Comparison of ENCODE assay signal across 11 mouse cellular contexts in genomic region chr9:44567338-44568082, GRCm38 (mm10). TPM values are rescaled to one million over a fixed set of nuclear protein-coding genes. Genes with fewer than 3 reads are reported as not detected.
DNase-seq lines count a peak whose midpoint lies in the region; ATAC-seq and TF ChIP-seq lines count a peak whose summit lies in the region.
"Had no signal": no experiment of that assay in that cellular context is flagged by ENCODE, and none has a peak within 500 bp of the region (broad histone marks: within the 10 kb centered on the region; RNA-seq: fewer than 3 reads in every experiment).

No protein-coding gene starts in this region.

- H3K27me3 ChIP-seq in heart, embryonic 11.5 days (ENCODE audit: control insufficient read depth, insufficient read depth, low read length) = no peaks in the 10 kb centered on the region
- no peaks in the 10 kb centered on the region for H3K27me3 ChIP-seq in ES-Bruce4 (ENCODE audit: control insufficient read depth, insufficient read depth, low read length, poor library complexity, severe bottlenecking)
- H3K27me3 ChIP-seq in midbrain, embryonic 14.5 days (ENCODE audit: control insufficient read depth, insufficient read depth, low read length) = no peaks in the 10 kb centered on the region
- no peaks in the 10 kb centered on the region for H3K27me3 ChIP-seq in kidney, embryonic 14.5 days (ENCODE audit: control insufficient read depth, insufficient read depth, low read length)
- H3K27me3 ChIP-seq: neural tube, embryonic 12.5 days; Patski had no signal

- no peaks in the 10 kb centered on the region for H3K4me1 ChIP-seq in heart, embryonic 11.5 days (ENCODE audit: control insufficient read depth, insufficient read depth, low read length)
- H3K4me1 ChIP-seq in ES-Bruce4 (ENCODE audit: control insufficient read depth, insufficient read depth, low read length) = no peaks in the 10 kb centered on the region
- no peaks in the 10 kb centered on the region for H3K4me1 ChIP-seq in midbrain, embryonic 14.5 days (ENCODE audit: control insufficient read depth, insufficient read depth, low read length)
- H3K4me1 ChIP-seq in kidney, embryonic 14.5 days (ENCODE audit: control insufficient read depth, insufficient read depth, low read length) = no peaks in the 10 kb centered on the region
- H3K4me1 ChIP-seq: neural tube, embryonic 12.5 days had no signal

- no peak overlapping the region for H3K27ac ChIP-seq in heart, embryonic 11.5 days (ENCODE audit: low read depth, low read length)
- H3K27ac ChIP-seq in ES-Bruce4 (ENCODE audit: insufficient read depth, low read length) = no peak overlapping the region
- no peak overlapping the region for H3K27ac ChIP-seq in midbrain, embryonic 14.5 days (replicated peaks; ENCODE audit: low read depth, low read length)
- no peak overlapping the region for H3K27ac ChIP-seq in kidney, embryonic 14.5 days (ENCODE audit: low read depth, low read length)
- H3K27ac ChIP-seq: neural tube, embryonic 12.5 days had no signal

- WGBS in heart, embryonic 11.5 days (ENCODE audit: insufficient replicate concordance) = 73% methylated on average over 9 of the region's 9 CpGs
- WGBS in midbrain, embryonic 14.5 days = 80% methylated on average over 9 of the region's 9 CpGs
- 80% methylated on average over 9 of the region's 9 CpGs for WGBS in kidney, embryonic 14.5 days

- H3K9me3 ChIP-seq in heart, embryonic 11.5 days (replicated peaks; ENCODE audit: control insufficient read depth, low read length) = no peaks in the 10 kb centered on the region
- H3K9me3 ChIP-seq in ES-Bruce4 (replicated peaks; ENCODE audit: control insufficient read depth, insufficient read depth, low read length, poor library complexity, severe bottlenecking) = no peaks in the 10 kb centered on the region
- no peaks in the 10 kb centered on the region for H3K9me3 ChIP-seq in midbrain, embryonic 14.5 days (ENCODE audit: control insufficient read depth, low read length)
- H3K9me3 ChIP-seq in kidney, embryonic 14.5 days (ENCODE audit: control insufficient read depth, low read length) = no peaks in the 10 kb centered on the region
- H3K9me3 ChIP-seq: neural tube, embryonic 12.5 days had no signal

- no peaks in the 10 kb centered on the region for H3K36me3 ChIP-seq in heart, embryonic 11.5 days (ENCODE audit: control insufficient read depth, insufficient read depth, low read length)
- H3K36me3 ChIP-seq in ES-Bruce4 (ENCODE audit: control insufficient read depth, insufficient read depth, low read length, poor library complexity, severe bottlenecking) = no peaks in the 10 kb centered on the region
- H3K36me3 ChIP-seq in midbrain, embryonic 14.5 days (ENCODE audit: control insufficient read depth, insufficient read depth, low read length) = no peaks in the 10 kb centered on the region
- no peaks in the 10 kb centered on the region for H3K36me3 ChIP-seq in kidney, embryonic 14.5 days (ENCODE audit: control insufficient read depth, insufficient read depth, low read length)
- H3K36me3 ChIP-seq: neural tube, embryonic 12.5 days had no signal

- peak; percentile 98 for DNase-seq in heart, adult 11 months
- DNase-seq in lung, postnatal 14 days = peak; percentile 31
- DNase-seq in midbrain, embryonic 14.5 days = no peak
- DNase-seq in ovary, postnatal 14 days (ENCODE audit: low spot score) = no peak

- TF ChIP-seq EP300 in ES-Bruce4 (IDR thresholded peaks at IDR 0.05; ENCODE audit: insufficient read depth, low read depth, low read length) = no peak

- no peak for TF ChIP-seq CTCF in ES-Bruce4 (IDR thresholded peaks at IDR 0.05; ENCODE audit: low read depth, low read length)

- H3K4me3 ChIP-seq in heart, embryonic 11.5 days (ENCODE audit: low read depth, low read length) = no peak overlapping the region
- H3K4me3 ChIP-seq in ES-Bruce4 (ENCODE audit: low read depth, low read length) = peak overlapping the region; percentile 54
- H3K4me3 ChIP-seq in midbrain, embryonic 14.5 days (replicated peaks; ENCODE audit: low read depth, low read length) = no peak overlapping the region
- H3K4me3 ChIP-seq in kidney, embryonic 14.5 days (ENCODE audit: low read length) = no peak overlapping the region
- H3K4me3 ChIP-seq: neural tube, embryonic 12.5 days had no signal

- ATAC-seq in heart, embryonic 11.5 days (replicated peaks; ENCODE audit: insufficient number of reproducible peaks, low FRiP score, low TSS enrichment) = no peak
- ATAC-seq in granulocyte monocyte progenitor cell, adult 5-6 weeks (replicated peaks; ENCODE audit: poor library complexity, severe bottlenecking) = peak; percentile 95
- no peak for ATAC-seq in midbrain, embryonic 14.5 days (ENCODE audit: low FRiP score, low TSS enrichment)
- ATAC-seq in kidney, embryonic 14.5 days (ENCODE audit: low FRiP score, low TSS enrichment) = no peak
- ATAC-seq: Patski had no signal

- no peak for TF ChIP-seq POLR2A in ES-Bruce4 (IDR thresholded peaks at IDR 0.05; ENCODE audit: insufficient read depth, low read length)

- no peak overlapping the region for H3K4me2 ChIP-seq in heart, embryonic 11.5 days
- H3K4me2 ChIP-seq in midbrain, embryonic 14.5 days (ENCODE audit: low read length) = no peak overlapping the region
- H3K4me2 ChIP-seq in kidney, embryonic 14.5 days (replicated peaks; ENCODE audit: low read depth, low read length) = no peak overlapping the region
- H3K4me2 ChIP-seq: neural tube, embryonic 12.5 days had no signal

- H3K9ac ChIP-seq in heart, embryonic 11.5 days (ENCODE audit: low read depth, low read length) = no peak overlapping the region
- peak overlapping the region; percentile 35; the same call in 1 of the 2 replicates for H3K9ac ChIP-seq in ES-Bruce4 (ENCODE audit: low read depth, poor library complexity, severe bottlenecking)
- H3K9ac ChIP-seq in midbrain, embryonic 14.5 days (replicated peaks; ENCODE audit: low read length) = no peak overlapping the region
- no peak overlapping the region for H3K9ac ChIP-seq in kidney, embryonic 14.5 days (ENCODE audit: low read depth, low read length)
- H3K9ac ChIP-seq: neural tube, embryonic 12.5 days had no signal

RNA-seq across cellular contexts. Expression of gene Cxcr5, which starts 5.8 kb away (rescaled TPM):
- 0.06 TPM in 1 of 2 replicates, not detected in the other for polyA plus RNA-seq in heart, embryonic 11.5 days (2014; fragmentation: Nextera tagmentation; extraction: Ambion mirVana)
- not detected in 2 replicates for polyA plus RNA-seq in ES-Bruce4 (2011; ENCODE audit: insufficient read depth, insufficient read length, low read depth, missing spikeins)
- total RNA-seq in granulocyte monocyte progenitor cell, adult 5-6 weeks (2014; fragmentation: Nextera tagmentation) = not detected in 2 replicates
- not detected in 2 replicates for total RNA-seq in granulocyte monocyte progenitor cell, adult 5-6 weeks (2017)
- 0.11 TPM in 1 of 2 replicates, not detected in the other for polyA plus RNA-seq in midbrain, embryonic 14.5 days (2014; fragmentation: Nextera tagmentation; extraction: Ambion mirVana)
- polyA plus RNA-seq in kidney, embryonic 14.5 days (2014; fragmentation: Nextera tagmentation; extraction: Ambion mirVana) = not detected in 2 replicates
- total RNA-seq: gastrocnemius, postnatal 36 days had no signal
- polyA plus RNA-seq: neural tube, embryonic 12.5 days; Patski had no signal

RNA-seq across cellular contexts. Expression of gene Ddx6, which starts 37.2 kb away (rescaled TPM):
- 7.7 and 15.0 TPM in 2 replicates for polyA plus RNA-seq in heart, embryonic 11.5 days (2014; fragmentation: Nextera tagmentation; extraction: Ambion mirVana)
- polyA plus RNA-seq in ES-Bruce4 (2011; ENCODE audit: insufficient read depth, insufficient read length, low read depth, missing spikeins) = 165 and 176 TPM in 2 replicates
- 72.4 and 75.7 TPM in 2 replicates for total RNA-seq in granulocyte monocyte progenitor cell, adult 5-6 weeks (2014; fragmentation: Nextera tagmentation)
- 79.6 and 80.6 TPM in 2 replicates for total RNA-seq in granulocyte monocyte progenitor cell, adult 5-6 weeks (2017)
- polyA plus RNA-seq in midbrain, embryonic 14.5 days (2014; fragmentation: Nextera tagmentation; extraction: Ambion mirVana) = 26.4 and 51.8 TPM in 2 replicates
- polyA plus RNA-seq in kidney, embryonic 14.5 days (2014; fragmentation: Nextera tagmentation; extraction: Ambion mirVana) = 28.2 and 29.1 TPM in 2 replicates

Comparison
In these comparisons a context has a peak if more than half of its experiments do, and no peak if none do; other contexts are left out.
1. DNase-seq: peak in heart, adult 11 months (single experiment) and lung, postnatal 14 days (single experiment); none in midbrain, embryonic 14.5 days (single experiment) and ovary, postnatal 14 days (single experiment).